Comparison of ENCODE assay signal across 8 mouse cellular contexts in genomic region chr10:86636515-86636914, GRCm38 (mm10).
A peak's percentile ranks its signal among the peaks of the same experiment; 100 is the strongest.
DNase-seq lines count a peak whose midpoint lies in the region; ATAC-seq and TF ChIP-seq lines count a peak whose summit lies in the region.
"Not testable (repeated sequence)": the region's sequence is repeated elsewhere in the genome, so short reads cannot be mapped to it uniquely, and the experiment has no call there.

No protein-coding gene starts in this region.

- peak overlapping the region; percentile 36 for H3K4me2 ChIP-seq in embryonic facial prominence, embryonic 11.5 days (ENCODE audit: low read depth, low read length)
- H3K4me2 ChIP-seq in forebrain, embryonic 16.5 days (ENCODE audit: low read length): peak overlapping the region; percentile 42
- peak overlapping the region; percentile 52 for H3K4me2 ChIP-seq in heart, postnatal 0 days (ENCODE audit: low read depth, low read length)
- H3K4me2 ChIP-seq in intestine, embryonic 16.5 days (ENCODE audit: low read depth, low read length): peak overlapping the region; percentile 50
- H3K4me2 ChIP-seq in limb, embryonic 13.5 days (replicated peaks): peak overlapping the region; percentile 61
- peak overlapping the region; percentile 46 for H3K4me2 ChIP-seq in lung, embryonic 16.5 days (ENCODE audit: low read depth, low read length)
- peak overlapping the region; percentile 45 for H3K4me2 ChIP-seq in midbrain, postnatal 0 days (ENCODE audit: low read depth, low read length, poor library complexity, severe bottlenecking)
- H3K4me2 ChIP-seq in stomach, postnatal 0 days (replicated peaks; ENCODE audit: low read depth): peak overlapping the region; percentile 38; the same call in 1 of the 2 replicates

- H3K27me3 ChIP-seq in embryonic facial prominence, embryonic 11.5 days (ENCODE audit: control insufficient read depth, insufficient read depth, low read length); forebrain, embryonic 16.5 days (replicated peaks; ENCODE audit: control insufficient read depth, insufficient read depth, low read length); heart, postnatal 0 days (ENCODE audit: control insufficient read depth, insufficient read depth, low read length); intestine, embryonic 16.5 days (replicated peaks; ENCODE audit: control insufficient read depth, insufficient read depth, low read length); limb, embryonic 13.5 days; lung, embryonic 16.5 days (ENCODE audit: control insufficient read depth, insufficient read depth, low read depth, low read length); midbrain, postnatal 0 days (ENCODE audit: insufficient read depth, low read length); stomach, postnatal 0 days (ENCODE audit: control insufficient read depth, insufficient read depth, low read length): not testable (repeated sequence)

- not testable (repeated sequence) for ATAC-seq in embryonic facial prominence, embryonic 11.5 days (replicated peaks; ENCODE audit: insufficient number of reproducible peaks, low FRiP score, low TSS enrichment, low read depth); forebrain, embryonic 16.5 days; heart, postnatal 0 days (ENCODE audit: insufficient read depth, low read depth); intestine, embryonic 16.5 days; limb, embryonic 13.5 days (ENCODE audit: low FRiP score, low read depth); lung, embryonic 16.5 days (ENCODE audit: low read depth); midbrain, postnatal 0 days (ENCODE audit: low FRiP score); stomach, postnatal 0 days (ENCODE audit: low FRiP score, low TSS enrichment)

- not testable (repeated sequence) for DNase-seq in embryonic facial prominence, embryonic 11.5 days (ENCODE audit: low spot score); heart, postnatal 0 days (ENCODE audit: low spot score); midbrain, postnatal 0 days (ENCODE audit: low spot score); stomach, postnatal 0 days (ENCODE audit: low spot score)

- not testable (repeated sequence) for TF ChIP-seq EP300 in heart, postnatal 0 days (IDR thresholded peaks at IDR 0.05; ENCODE audit: low read depth); stomach, postnatal 0 days (optimal IDR thresholded peaks at IDR 0.05)

- not testable (repeated sequence) for H3K4me1 ChIP-seq in embryonic facial prominence, embryonic 11.5 days (ENCODE audit: control insufficient read depth, insufficient read depth, low read length); forebrain, embryonic 16.5 days (replicated peaks; ENCODE audit: control insufficient read depth, insufficient read depth, low read length); heart, postnatal 0 days (ENCODE audit: control insufficient read depth, insufficient read depth); intestine, embryonic 16.5 days (ENCODE audit: control insufficient read depth, insufficient read depth, low read length); limb, embryonic 13.5 days; lung, embryonic 16.5 days (replicated peaks; ENCODE audit: control insufficient read depth, insufficient read depth, low read length); midbrain, postnatal 0 days (ENCODE audit: insufficient read depth, low read length); stomach, postnatal 0 days (replicated peaks; ENCODE audit: control insufficient read depth, insufficient read depth)

- 32% methylated on average over 6 of the region's 6 CpGs for WGBS in embryonic facial prominence, embryonic 11.5 days
- WGBS in forebrain, embryonic 16.5 days: 29% methylated on average over 6 of the region's 6 CpGs
- WGBS in heart, postnatal 0 days: 21% methylated on average over 6 of the region's 6 CpGs
- 29% methylated on average over 6 of the region's 6 CpGs for WGBS in intestine, embryonic 16.5 days
- 29% methylated on average over 6 of the region's 6 CpGs for WGBS in limb, embryonic 13.5 days
- WGBS in lung, embryonic 16.5 days: 28% methylated on average over 6 of the region's 6 CpGs
- 30% methylated on average over 6 of the region's 6 CpGs for WGBS in midbrain, postnatal 0 days
- WGBS in stomach, postnatal 0 days: 32% methylated on average over 6 of the region's 6 CpGs

- not testable (repeated sequence) for TF ChIP-seq CTCF in heart, postnatal 0 days (IDR thresholded peaks at IDR 0.05; ENCODE audit: low read depth); midbrain, postnatal 0 days (IDR thresholded peaks at IDR 0.05); stomach, postnatal 0 days (IDR thresholded peaks at IDR 0.05; ENCODE audit: low read depth)

- H3K4me3 ChIP-seq in embryonic facial prominence, embryonic 11.5 days (ENCODE audit: low read depth, low read length): 0 out of 2 replicates have a peak overlapping the region, but pooled peaks have one; percentile 19
- peak overlapping the region; percentile 29 for H3K4me3 ChIP-seq in forebrain, embryonic 16.5 days (replicated peaks; ENCODE audit: low read length)
- H3K4me3 ChIP-seq in heart, postnatal 0 days (ENCODE audit: low read depth, low read length): peak overlapping the region; percentile 31
- 0 out of 2 replicates have a peak overlapping the region, but pooled peaks have one; percentile 27 for H3K4me3 ChIP-seq in intestine, embryonic 16.5 days (ENCODE audit: low read length)
- peak overlapping the region; percentile 38 for H3K4me3 ChIP-seq in limb, embryonic 13.5 days
- H3K4me3 ChIP-seq in lung, embryonic 16.5 days (ENCODE audit: low read length): peak overlapping the region; percentile 33
- peak overlapping the region; percentile 23; the same call in 1 of the 2 replicates for H3K4me3 ChIP-seq in midbrain, postnatal 0 days (ENCODE audit: low read depth, low read length)
- not testable (repeated sequence) for H3K4me3 ChIP-seq in stomach, postnatal 0 days (ENCODE audit: low read depth, low read length)

- not testable (repeated sequence) for H3K36me3 ChIP-seq in embryonic facial prominence, embryonic 11.5 days (replicated peaks; ENCODE audit: control insufficient read depth, insufficient read depth, low read depth, low read length); forebrain, embryonic 16.5 days (ENCODE audit: control insufficient read depth, insufficient read depth); heart, postnatal 0 days (replicated peaks; ENCODE audit: control insufficient read depth, insufficient read depth, low read length); intestine, embryonic 16.5 days (ENCODE audit: control insufficient read depth, insufficient read depth, low read length); limb, embryonic 13.5 days; lung, embryonic 16.5 days (ENCODE audit: control insufficient read depth, insufficient read depth, low read length); midbrain, postnatal 0 days (ENCODE audit: insufficient read depth, low read length); stomach, postnatal 0 days (ENCODE audit: control insufficient read depth, insufficient read depth, low read length)

- peak overlapping the region; percentile 11; the same call in 1 of the 2 replicates for H3K9ac ChIP-seq in embryonic facial prominence, embryonic 11.5 days (replicated peaks; ENCODE audit: low read length)
- H3K9ac ChIP-seq in forebrain, embryonic 16.5 days (replicated peaks; ENCODE audit: low read depth, low read length): peak overlapping the region; percentile 35; the same call in 1 of the 2 replicates
- H3K9ac ChIP-seq in heart, postnatal 0 days (replicated peaks; ENCODE audit: low read depth, low read length); intestine, embryonic 16.5 days (ENCODE audit: low read depth, low read length); limb, embryonic 13.5 days; lung, embryonic 16.5 days (ENCODE audit: low read length); midbrain, postnatal 0 days (replicated peaks; ENCODE audit: low read length, poor library complexity, severe bottlenecking); stomach, postnatal 0 days (ENCODE audit: low read length): not testable (repeated sequence)

- not testable (repeated sequence) for H3K9me3 ChIP-seq in embryonic facial prominence, embryonic 11.5 days (replicated peaks; ENCODE audit: control insufficient read depth, low read length); forebrain, embryonic 16.5 days (ENCODE audit: control insufficient read depth, low read length); heart, postnatal 0 days (replicated peaks; ENCODE audit: control insufficient read depth, low read length); intestine, embryonic 16.5 days (ENCODE audit: control insufficient read depth, low read length); limb, embryonic 13.5 days; lung, embryonic 16.5 days (ENCODE audit: control insufficient read depth, low read length); midbrain, postnatal 0 days (ENCODE audit: low read length); stomach, postnatal 0 days (ENCODE audit: control insufficient read depth, low read length)

- not testable (repeated sequence) for H3K27ac ChIP-seq in embryonic facial prominence, embryonic 11.5 days (replicated peaks; ENCODE audit: low read depth, low read length); forebrain, embryonic 16.5 days (ENCODE audit: low read length); heart, postnatal 0 days (ENCODE audit: low read depth); intestine, embryonic 16.5 days (ENCODE audit: low read length); limb, embryonic 13.5 days; lung, embryonic 16.5 days (ENCODE audit: low read length); midbrain, postnatal 0 days (ENCODE audit: low read depth, low read length); stomach, postnatal 0 days (replicated peaks)
